Comparison of ENCODE assay signal across 18 mouse cellular contexts in the genomic region with DNA sequence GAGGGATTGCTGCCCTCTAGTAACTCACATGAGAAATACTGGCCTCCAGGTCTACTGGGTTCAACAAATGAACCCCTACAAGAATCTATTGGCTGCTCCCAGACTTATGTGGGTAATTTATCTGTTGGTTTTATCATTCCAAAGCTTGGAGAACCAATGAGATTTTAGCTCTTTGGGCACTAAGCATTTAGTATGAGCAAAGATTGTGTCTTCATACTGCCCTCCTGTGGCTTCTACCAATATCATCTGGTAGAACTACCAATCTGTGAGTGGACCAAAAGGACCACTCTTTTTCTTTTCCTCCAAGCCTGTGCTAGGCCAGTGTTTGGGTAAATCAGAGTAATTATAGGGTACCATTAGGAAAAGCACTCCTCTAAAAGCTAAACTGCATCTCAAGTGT.
DNase-seq lines count a peak whose midpoint lies in the region; ATAC-seq lines count a peak whose summit lies in the region.
"Had no signal": no experiment of that assay in that cellular context is flagged by ENCODE, and none has a peak within 500 bp of the region (broad histone marks: within the 10 kb centered on the region; RNA-seq: fewer than 3 reads in every experiment).

No protein-coding gene starts in this region.

- DNase-seq in cerebellum, postnatal 25 days = no peak
- DNase-seq in frontal cortex, postnatal 14 days (ENCODE audit: low spot score in 2 of 2) = no peak
- DNase-seq in left cerebral cortex, adult 11 months (ENCODE audit: low spot score) = peak; percentile 14
- no peak for DNase-seq in left cerebral cortex, adult 18-20 months (ENCODE audit: low spot score in 2 of 2)
- DNase-seq in telencephalon, adult 2 months (ENCODE audit: low read depth, low spot score) = peak; percentile 3
- DNase-seq in ovary, postnatal 36 days (ENCODE audit: low spot score) = no peak
- DNase-seq: adrenal gland, postnatal 36 days; gastrocnemius, postnatal 14 days; heart, adult 18-20 months; heart, postnatal 14 days; kidney, adult 11 months; left cerebral cortex, postnatal 4 days; lung, postnatal 36 days; midbrain, embryonic 14.5 days; thymus, postnatal 36 days had no signal

- peak; percentile 70 for ATAC-seq in cerebellum, adult (ENCODE audit: insufficient number of reproducible peaks, low FRiP score, low TSS enrichment)
- ATAC-seq in frontal cortex, adult (ENCODE audit: low TSS enrichment) = peak; percentile 92
- ATAC-seq: forebrain, embryonic 15.5 days had no signal

Comparison
In these comparisons a context has a peak if more than half of its experiments do, and no peak if none do; other contexts are left out.
1. DNase-seq: peak in left cerebral cortex, adult 11 months (single experiment) and telencephalon, adult 2 months (single experiment); none in cerebellum, postnatal 25 days (0 of 2), frontal cortex, postnatal 14 days (0 of 2), left cerebral cortex, adult 18-20 months (0 of 2) and ovary, postnatal 36 days (single experiment).